27 mouse cellular contexts compared by ENCODE assay signal in the genomic region with DNA sequence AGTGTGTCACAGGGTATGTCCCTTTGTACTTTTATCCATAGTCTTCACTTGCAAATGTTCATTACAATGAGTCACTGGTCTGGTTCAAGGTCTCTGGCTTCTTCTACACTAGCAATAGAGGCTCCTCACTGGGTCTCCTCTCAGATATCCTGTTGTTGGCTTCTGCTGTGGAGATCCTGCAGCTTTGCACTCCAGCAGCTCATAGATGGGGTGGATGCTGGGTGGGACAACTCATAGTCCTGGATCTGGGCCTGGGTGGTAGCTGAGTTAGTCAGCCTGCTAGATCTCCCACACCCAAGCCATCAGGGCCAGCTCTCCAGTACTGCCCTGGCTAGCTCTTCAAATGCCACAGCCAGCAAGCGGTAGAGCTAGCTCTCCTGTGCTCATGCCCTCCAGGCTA. TPM values are rescaled to one million over a fixed set of nuclear protein-coding genes. Genes with fewer than 3 reads are reported as not detected.
DNase-seq lines count a peak whose midpoint lies in the region; ATAC-seq and TF ChIP-seq lines count a peak whose summit lies in the region.
"Had no signal": no experiment of that assay in that cellular context is flagged by ENCODE, and none has a peak within 500 bp of the region (broad histone marks: within the 10 kb centered on the region; RNA-seq: fewer than 3 reads in every experiment).

No protein-coding gene starts in this region.

- no peak overlapping the region for H3K9ac ChIP-seq in forebrain, embryonic 11.5 days (ENCODE audit: low read length)
- H3K9ac ChIP-seq in stomach, postnatal 0 days (ENCODE audit: low read length), result no peak overlapping the region
- H3K9ac ChIP-seq: heart, embryonic 12.5 days; hindbrain, embryonic 13.5 days; lung, embryonic 14.5 days; neural tube, embryonic 15.5 days had no signal

- no peaks in the 10 kb centered on the region for H3K4me1 ChIP-seq in forebrain, embryonic 11.5 days (replicated peaks; ENCODE audit: control insufficient read depth, insufficient read depth, low read length)
- H3K4me1 ChIP-seq in stomach, postnatal 0 days (replicated peaks; ENCODE audit: control insufficient read depth, insufficient read depth), result no peaks in the 10 kb centered on the region
- H3K4me1 ChIP-seq: forebrain, embryonic 10.5 days; heart, embryonic 12.5 days; hindbrain, embryonic 13.5 days; limb, embryonic 10.5 days; neural tube, embryonic 15.5 days had no signal

- H3K27ac ChIP-seq in forebrain, embryonic 11.5 days (ENCODE audit: low read depth, low read length), result no peak overlapping the region
- no peak overlapping the region for H3K27ac ChIP-seq in stomach, postnatal 0 days (replicated peaks)
- H3K27ac ChIP-seq: forebrain, embryonic 10.5 days; hindbrain, embryonic 13.5 days; layer of hippocampus, adult 2 months; limb, embryonic 10.5 days; neural tube, embryonic 15.5 days had no signal

- WGBS in forebrain, embryonic 11.5 days, result 79% methylated on average over 1 of the region's 1 CpGs
- 76% methylated on average over 1 of the region's 1 CpGs for WGBS in stomach, postnatal 0 days

- H3K36me3 ChIP-seq in forebrain, embryonic 11.5 days (ENCODE audit: control insufficient read depth, insufficient read depth, low read length), result no peaks in the 10 kb centered on the region; the same call in 1 of the 2 replicates
- H3K36me3 ChIP-seq in stomach, postnatal 0 days (ENCODE audit: control insufficient read depth, insufficient read depth, low read length), result 0 out of 2 replicates have a peak, but pooled peaks cover 3% of the 10 kb centered on the region

- H3K27me3 ChIP-seq in forebrain, embryonic 11.5 days (ENCODE audit: control insufficient read depth, insufficient read depth, low read length), result no peaks in the 10 kb centered on the region
- no peaks in the 10 kb centered on the region for H3K27me3 ChIP-seq in stomach, postnatal 0 days (ENCODE audit: control insufficient read depth, insufficient read depth, low read length)
- H3K27me3 ChIP-seq: heart, embryonic 12.5 days; hindbrain, embryonic 13.5 days; megakaryocyte, embryonic 14.5 days; neural tube, embryonic 15.5 days had no signal

- DNase-seq in gastrocnemius, adult 18-20 months (ENCODE audit: low spot score), result peak; percentile 11
- DNase-seq in gastrocnemius, postnatal 14 days, result no peak
- peak; percentile 26 for DNase-seq in testis, postnatal 14 days (ENCODE audit: low spot score)
- DNase-seq in testis, postnatal 10 days (ENCODE audit: low spot score), result no peak
- peak; percentile 41 for DNase-seq in adrenal gland, postnatal 25 days
- peak; percentile 42 to 79 for DNase-seq in lung, postnatal 4 days
- no peak for DNase-seq in forebrain, embryonic 11.5 days (ENCODE audit: low spot score)
- no peak for DNase-seq in stomach, postnatal 0 days (ENCODE audit: low spot score)
- DNase-seq: cerebellum, adult 2 months; cerebellum, postnatal 36 days; heart, postnatal 14 days; kidney, adult 2 months; kidney, postnatal 14 days; layer of hippocampus, postnatal 36 days; lung, embryonic 14.5 days; right cerebral cortex, postnatal 25 days; thymus, postnatal 25 days had no signal

- intact Hi-C loops in gastrocnemius, postnatal 14 days (cut with DNase I; ENCODE audit: low total_unique reads), result no loop called here

- H3K4me3 ChIP-seq in forebrain, embryonic 11.5 days (ENCODE audit: low read depth, low read length), result no peak overlapping the region
- H3K4me3 ChIP-seq in stomach, postnatal 0 days (ENCODE audit: low read depth, low read length), result no peak overlapping the region
- H3K4me3 ChIP-seq: forebrain, embryonic 10.5 days; heart, embryonic 12.5 days; hindbrain, embryonic 13.5 days; layer of hippocampus, adult 2 months; limb, embryonic 10.5 days; megakaryocyte, embryonic 14.5 days; neural tube, embryonic 15.5 days had no signal

- no peak for TF ChIP-seq EP300 in stomach, postnatal 0 days (optimal IDR thresholded peaks at IDR 0.05)

- H3K4me2 ChIP-seq in forebrain, embryonic 11.5 days (ENCODE audit: low read depth, low read length, severe bottlenecking), result no peak overlapping the region
- H3K4me2 ChIP-seq in stomach, postnatal 0 days (replicated peaks; ENCODE audit: low read depth), result no peak overlapping the region
- H3K4me2 ChIP-seq: heart, embryonic 12.5 days; hindbrain, embryonic 13.5 days; lung, embryonic 14.5 days; neural tube, embryonic 15.5 days had no signal

- ATAC-seq in forebrain, embryonic 11.5 days (replicated peaks; ENCODE audit: low FRiP score), result no peak
- no peak for ATAC-seq in stomach, postnatal 0 days (ENCODE audit: low FRiP score, low TSS enrichment)
- ATAC-seq: CD4-positive, CD25-positive, alpha-beta regulatory T cell, adult 4 months; inflammation-experienced regulatory T-cells, adult 6 months; midbrain, embryonic 16.5 days had no signal

- TF ChIP-seq CTCF in stomach, postnatal 0 days (IDR thresholded peaks at IDR 0.05; ENCODE audit: low read depth), result no peak

- H3K9me3 ChIP-seq in forebrain, embryonic 11.5 days (ENCODE audit: control insufficient read depth, low read length), result no peaks in the 10 kb centered on the region
- no peaks in the 10 kb centered on the region for H3K9me3 ChIP-seq in stomach, postnatal 0 days (ENCODE audit: control insufficient read depth, low read length)
- H3K9me3 ChIP-seq: forebrain, embryonic 10.5 days; heart, embryonic 12.5 days; hindbrain, embryonic 13.5 days; limb, embryonic 10.5 days; megakaryocyte, embryonic 14.5 days; neural tube, embryonic 15.5 days had no signal

RNA-seq across cellular contexts. Expression of gene Fam126a, which starts 48.4 kb away (rescaled TPM):
- total RNA-seq in gastrocnemius, adult 18-20 months (2021), result 1 to 10 TPM; 5.2 to 6.1 TPM
- 10 to 100 TPM in 1 of 2 experiments, 1 to 10 TPM in 1; 9.5 to 12.6 TPM for total RNA-seq in gastrocnemius, postnatal 14 days (2021)
- 98.2 and 127 TPM in 2 replicates for total RNA-seq in adrenal gland, postnatal 25 days (2021)
- 44.8 and 48.0 TPM in 2 replicates for polyA plus RNA-seq in forebrain, embryonic 11.5 days (2014; fragmentation: Nextera tagmentation; extraction: Ambion mirVana)
- 4.9 and 5.0 TPM in 2 replicates for polyA plus RNA-seq in stomach, postnatal 0 days (2015; fragmentation: Nextera tagmentation; extraction: Ambion mirVana)

Comparison
In these comparisons a context has a peak if more than half of its experiments do, and no peak if none do; other contexts are left out.
1. DNase-seq: peak in gastrocnemius, adult 18-20 months (single experiment), testis, postnatal 14 days (single experiment), adrenal gland, postnatal 25 days (single experiment) and lung, postnatal 4 days (2 of 2); none in gastrocnemius, postnatal 14 days (single experiment), testis, postnatal 10 days (single experiment), forebrain, embryonic 11.5 days (single experiment) and stomach, postnatal 0 days (single experiment).